Mouse (Mus musculus): ENCODE results near the gene Deup1. TPM values are rescaled to one million over a fixed set of nuclear protein-coding genes. Genes with fewer than 3 reads are reported as not detected.

The Deup1 gene
- polyA plus RNA-seq, 1 experiment: not detected

DNA sequence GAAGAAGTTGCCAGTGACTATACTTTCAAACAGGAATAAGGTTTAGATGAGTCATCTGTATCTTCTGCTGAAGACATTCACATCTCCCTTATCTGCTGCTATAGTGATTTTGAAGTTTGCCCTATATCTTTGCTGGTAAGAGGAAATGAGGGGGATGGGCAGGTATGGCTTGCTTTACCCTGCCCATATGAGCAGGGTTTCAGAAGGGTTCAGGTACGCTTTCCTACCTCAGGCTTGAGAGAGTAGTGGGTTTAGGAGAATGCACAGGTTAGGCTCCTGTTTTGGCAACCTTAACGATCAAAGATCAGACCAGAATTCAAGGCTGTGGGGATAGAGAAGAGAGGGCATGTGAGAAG, 97.8 kb downstream of the Deup1 start:
- H3K27me3 ChIP-seq (ENCODE audit: control insufficient read depth, insufficient read depth, insufficient read length): no peaks in the 10 kb centered on the region
- TF ChIP-seq TCF3 (IDR thresholded peaks at IDR 0.05; ENCODE audit: insufficient read length, low read depth) (no peak), POLR2A (IDR thresholded peaks at IDR 0.05; ENCODE audit: insufficient read length, low read depth) (no peak), E2F4 (IDR thresholded peaks at IDR 0.05; ENCODE audit: insufficient read depth) (no peak), MYOD1 (IDR thresholded peaks at IDR 0.05; ENCODE audit: control insufficient read depth in 1 of 3, insufficient read length in 2 of 3, low read depth in 2 of 3) (no peak)
- no peak overlapping the region for H3ac ChIP-seq (ENCODE audit: control insufficient read depth, insufficient read length)
- H3K4me3 ChIP-seq: no peak overlapping the region
- H3K79me2 ChIP-seq (ENCODE audit: control insufficient read depth, insufficient read depth): no peaks in the 10 kb centered on the region
- no peak overlapping the region for H3K4me2 ChIP-seq (ENCODE audit: low read depth)
- no peaks in the 10 kb centered on the region for H3K36me3 ChIP-seq (ENCODE audit: control insufficient read depth, insufficient read depth)

DNA sequence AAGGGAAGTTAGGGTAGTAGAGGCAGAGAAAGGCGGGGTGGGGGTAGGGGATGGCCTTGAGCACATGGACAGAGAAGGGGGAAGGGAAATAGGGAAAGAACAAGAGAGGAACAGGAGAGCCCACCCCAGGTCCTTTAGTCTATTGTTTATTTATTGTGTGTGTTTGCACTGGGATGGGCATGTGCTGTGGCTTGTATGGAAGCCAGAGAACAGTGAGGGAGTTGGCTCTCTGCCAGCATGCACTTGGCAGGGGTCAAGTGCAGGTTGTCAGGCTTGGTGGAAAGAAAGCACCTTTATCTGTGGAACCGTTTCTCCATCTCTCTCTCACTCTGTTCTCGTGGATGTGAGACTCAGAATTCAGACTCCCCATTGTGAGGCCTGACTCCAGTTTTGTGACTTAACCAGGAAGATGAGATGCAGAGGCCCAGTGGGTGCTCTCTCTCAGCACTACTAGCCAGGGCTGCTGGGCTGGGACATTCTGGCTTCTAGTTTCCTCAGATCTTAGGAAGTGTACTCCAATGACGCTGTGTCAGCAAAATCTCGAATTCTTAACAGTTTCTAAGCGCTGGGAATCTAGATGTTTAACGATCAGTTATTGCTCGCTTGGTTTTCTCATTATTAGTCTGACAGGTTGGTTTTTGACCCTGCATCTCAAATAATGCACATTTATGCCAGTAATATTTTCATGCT, 98.3 kb downstream of the Deup1 start:
- no peaks in the 10 kb centered on the region for H3K27me3 ChIP-seq (ENCODE audit: control insufficient read depth, insufficient read depth, insufficient read length)
- TF ChIP-seq CEBPB (IDR thresholded peaks at IDR 0.05; ENCODE audit: insufficient read depth, poor library complexity, severe bottlenecking): no peak
- no peak for TF ChIP-seq MYOD1 (IDR thresholded peaks at IDR 0.05; ENCODE audit: control insufficient read depth in 1 of 3, insufficient read length in 2 of 3, low read depth in 2 of 3)
- TF ChIP-seq MYOG (IDR thresholded peaks at IDR 0.05; ENCODE audit: control insufficient read depth in 1 of 3, insufficient read depth in 1 of 3, insufficient read length in 2 of 3, low read depth in 2 of 3): no peak
- no peak for TF ChIP-seq REST (IDR thresholded peaks at IDR 0.05; ENCODE audit: insufficient read depth, insufficient read length)
- no peak for TF ChIP-seq POLR2AphosphoS2 (IDR thresholded peaks at IDR 0.05; ENCODE audit: insufficient read length, low read depth)
- TF ChIP-seq TCF3 (IDR thresholded peaks at IDR 0.05; ENCODE audit: insufficient read length, low read depth): no peak
- TF ChIP-seq USF1 (IDR thresholded peaks at IDR 0.05; ENCODE audit: low read depth): no peak
- TF ChIP-seq MAX (IDR thresholded peaks at IDR 0.05; ENCODE audit: low read depth): no peak
- TF ChIP-seq POLR2A (IDR thresholded peaks at IDR 0.05; ENCODE audit: insufficient read length, low read depth): no peak
- TF ChIP-seq TCF12 (IDR thresholded peaks at IDR 0.05; ENCODE audit: insufficient read depth, poor library complexity, severe bottlenecking): no peak
- no peak for TF ChIP-seq E2F4 (IDR thresholded peaks at IDR 0.05; ENCODE audit: insufficient read depth)
- no peak for TF ChIP-seq SRF (IDR thresholded peaks at IDR 0.05; ENCODE audit: control insufficient read depth, insufficient read length, low read depth)
- H3K4me3 ChIP-seq: no peak overlapping the region
- H3K79me2 ChIP-seq (ENCODE audit: control insufficient read depth, insufficient read depth): no peaks in the 10 kb centered on the region
- no peaks in the 10 kb centered on the region for H3K36me3 ChIP-seq (ENCODE audit: control insufficient read depth, insufficient read depth)
- no peak overlapping the region for H3ac ChIP-seq (ENCODE audit: control insufficient read depth, insufficient read length)
- no peak overlapping the region for H3K4me2 ChIP-seq (ENCODE audit: low read depth)

DNA sequence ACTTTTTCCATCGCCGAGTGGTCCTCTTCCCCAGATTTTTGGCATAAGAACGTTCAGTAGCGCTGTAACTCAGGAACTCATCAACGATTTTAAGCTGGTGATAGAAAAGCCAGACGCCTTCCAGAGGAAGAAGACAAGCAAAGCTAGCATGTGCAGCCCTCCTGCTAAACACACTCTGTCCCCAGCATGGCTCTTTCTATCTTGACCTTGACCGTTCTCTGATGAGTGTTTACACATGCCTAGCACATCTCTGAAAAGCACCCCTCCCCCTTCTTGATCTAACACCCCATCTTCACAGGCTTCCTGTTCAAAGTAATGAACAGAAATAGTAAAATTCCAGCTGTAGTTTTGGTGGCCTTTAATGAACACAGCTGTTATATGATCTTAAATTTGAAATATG, 99.4 kb downstream of the Deup1 start:
- TF ChIP-seq MYOG (IDR thresholded peaks at IDR 0.05; ENCODE audit: control insufficient read depth in 1 of 3, insufficient read depth in 1 of 3, insufficient read length in 2 of 3, low read depth in 2 of 3) (no peak), SRF (IDR thresholded peaks at IDR 0.05; ENCODE audit: control insufficient read depth, insufficient read length, low read depth) (no peak), MAX (IDR thresholded peaks at IDR 0.05; ENCODE audit: low read depth) (no peak), E2F4 (IDR thresholded peaks at IDR 0.05; ENCODE audit: insufficient read depth) (no peak), TCF12 (IDR thresholded peaks at IDR 0.05; ENCODE audit: insufficient read depth, poor library complexity, severe bottlenecking) (no peak), CEBPB (IDR thresholded peaks at IDR 0.05; ENCODE audit: insufficient read depth, poor library complexity, severe bottlenecking) (no peak), USF1 (IDR thresholded peaks at IDR 0.05; ENCODE audit: low read depth) (no peak), POLR2A (IDR thresholded peaks at IDR 0.05; ENCODE audit: insufficient read length, low read depth) (no peak), MYOD1 (IDR thresholded peaks at IDR 0.05; ENCODE audit: control insufficient read depth in 1 of 3, insufficient read length in 2 of 3, low read depth in 2 of 3) (no peak), POLR2AphosphoS2 (IDR thresholded peaks at IDR 0.05; ENCODE audit: insufficient read length, low read depth) (no peak), TCF3 (IDR thresholded peaks at IDR 0.05; ENCODE audit: insufficient read length, low read depth) (no peak), REST (IDR thresholded peaks at IDR 0.05; ENCODE audit: insufficient read depth, insufficient read length) (no peak)
- no peaks in the 10 kb centered on the region for H3K36me3 ChIP-seq (ENCODE audit: control insufficient read depth, insufficient read depth)
- H3ac ChIP-seq (ENCODE audit: control insufficient read depth, insufficient read length): no peak overlapping the region
- no peaks in the 10 kb centered on the region for H3K79me2 ChIP-seq (ENCODE audit: control insufficient read depth, insufficient read depth)
- no peaks in the 10 kb centered on the region for H3K27me3 ChIP-seq (ENCODE audit: control insufficient read depth, insufficient read depth, insufficient read length)
- H3K4me3 ChIP-seq: no peak overlapping the region
- H3K4me2 ChIP-seq (ENCODE audit: low read depth): no peak overlapping the region

DNA sequence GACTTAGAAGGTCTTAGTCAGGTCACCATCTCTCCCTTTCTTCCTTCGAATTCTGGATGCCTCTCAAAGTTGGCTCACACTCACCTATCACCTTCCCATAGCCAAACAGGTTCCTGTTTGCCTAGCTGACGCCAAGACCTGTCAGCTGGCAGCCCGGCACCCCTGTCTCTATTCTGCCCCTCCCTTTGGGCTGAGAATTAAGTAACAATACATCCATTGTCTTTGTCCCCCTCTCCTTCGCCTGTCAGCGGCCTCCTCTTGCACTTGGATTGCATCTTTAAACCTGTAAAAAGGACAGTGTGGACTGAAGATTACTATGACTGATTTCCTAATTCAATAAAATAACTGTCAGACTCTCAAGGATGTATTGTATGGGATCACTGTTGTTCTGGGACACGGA, 99.9 kb downstream of the Deup1 start:
- Histone ChIP-seq H3K36me3 (ENCODE audit: control insufficient read depth, insufficient read depth) (no peaks in the 10 kb centered on the region), H3K4me2 (ENCODE audit: low read depth) (no peak overlapping the region), H3K27me3 (ENCODE audit: control insufficient read depth, insufficient read depth, insufficient read length) (no peaks in the 10 kb centered on the region), H3K4me3 (no peak overlapping the region), H3K79me2 (ENCODE audit: control insufficient read depth, insufficient read depth) (no peaks in the 10 kb centered on the region), H3ac (ENCODE audit: control insufficient read depth, insufficient read length) (no peak overlapping the region)
- TF ChIP-seq POLR2A (IDR thresholded peaks at IDR 0.05; ENCODE audit: insufficient read length, low read depth) (no peak), POLR2AphosphoS2 (IDR thresholded peaks at IDR 0.05; ENCODE audit: insufficient read length, low read depth) (no peak), MAX (IDR thresholded peaks at IDR 0.05; ENCODE audit: low read depth) (no peak), REST (IDR thresholded peaks at IDR 0.05; ENCODE audit: insufficient read depth, insufficient read length) (no peak), TCF12 (IDR thresholded peaks at IDR 0.05; ENCODE audit: insufficient read depth, poor library complexity, severe bottlenecking) (no peak), SRF (IDR thresholded peaks at IDR 0.05; ENCODE audit: control insufficient read depth, insufficient read length, low read depth) (no peak), TCF3 (IDR thresholded peaks at IDR 0.05; ENCODE audit: insufficient read length, low read depth) (no peak), E2F4 (IDR thresholded peaks at IDR 0.05; ENCODE audit: insufficient read depth) (no peak), CEBPB (IDR thresholded peaks at IDR 0.05; ENCODE audit: insufficient read depth, poor library complexity, severe bottlenecking) (no peak), USF1 (IDR thresholded peaks at IDR 0.05; ENCODE audit: low read depth) (no peak), MYOD1 (IDR thresholded peaks at IDR 0.05; ENCODE audit: control insufficient read depth in 1 of 3, insufficient read length in 2 of 3, low read depth in 2 of 3) (no peak), MYOG (IDR thresholded peaks at IDR 0.05; ENCODE audit: control insufficient read depth in 1 of 3, insufficient read depth in 1 of 3, insufficient read length in 2 of 3, low read depth in 2 of 3) (no peak)
